Mouse (Mus musculus): Measurements from ENCODE around the gene Dusp10.

Gene Dusp10

GRCm38 (mm10) chr1:184053711-184054110 is 40.6 kb downstream of the Dusp10 start:
- no peak for DNase-seq (ENCODE audit: low read depth, low spot score)

DNA sequence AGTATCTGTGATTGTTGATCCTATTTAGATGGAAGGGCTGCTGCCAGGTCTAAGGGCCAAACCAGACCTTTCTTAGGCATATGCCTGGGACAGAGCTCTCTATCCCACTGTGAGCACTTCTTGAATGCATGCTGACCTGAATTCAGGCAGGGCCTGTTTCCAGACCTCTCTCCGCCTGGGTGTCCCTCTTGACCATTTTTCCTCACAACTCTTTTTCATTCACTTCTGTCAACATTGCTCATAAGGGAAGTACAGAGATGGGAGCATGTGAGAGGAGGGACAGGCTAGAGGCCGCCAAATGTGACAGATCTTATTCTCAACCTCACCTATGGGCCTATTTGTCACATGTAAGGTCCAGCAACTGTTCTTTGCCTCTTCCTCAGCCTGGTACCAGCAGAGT is 41.1 kb downstream of the Dusp10 start:
- DNase-seq (ENCODE audit: low read depth, low spot score), result no peak

DNA sequence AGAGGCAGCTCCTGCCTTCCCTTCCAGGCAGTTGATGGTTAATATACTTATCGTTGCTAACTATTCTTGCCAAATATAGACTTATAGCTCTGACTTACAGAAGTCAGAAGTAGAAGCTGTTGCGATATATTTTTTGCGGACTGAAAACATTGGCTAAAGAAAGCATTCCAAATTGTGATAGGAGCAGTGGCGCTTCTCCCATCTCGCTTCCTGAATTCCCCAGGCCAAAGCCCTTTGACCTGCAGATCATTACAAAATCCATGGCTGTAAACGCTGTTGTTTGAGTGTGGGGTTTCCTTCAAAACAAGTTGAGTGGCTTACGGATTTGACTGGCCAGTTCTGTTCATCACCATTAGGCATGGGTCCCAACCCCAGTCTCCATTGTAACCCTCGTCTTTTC is 45.1 kb downstream of the Dusp10 start:
- no peak for DNase-seq (ENCODE audit: low read depth, low spot score)

GRCm38 (mm10) chr1:184059814-184060213 is 46.7 kb downstream of the Dusp10 start:
- DNase-seq (ENCODE audit: low read depth, low spot score), result no peak

GRCm38 (mm10) chr1:184060381-184060780 is 47.3 kb downstream of the Dusp10 start:
- DNase-seq (ENCODE audit: low read depth, low spot score), result no peak

- DNase-seq (ENCODE audit: low read depth, low spot score), result no peak
Observed at GRCm38 (mm10) chr1:184060828-184061734, 48.0 kb downstream of the Dusp10 start.

DNA sequence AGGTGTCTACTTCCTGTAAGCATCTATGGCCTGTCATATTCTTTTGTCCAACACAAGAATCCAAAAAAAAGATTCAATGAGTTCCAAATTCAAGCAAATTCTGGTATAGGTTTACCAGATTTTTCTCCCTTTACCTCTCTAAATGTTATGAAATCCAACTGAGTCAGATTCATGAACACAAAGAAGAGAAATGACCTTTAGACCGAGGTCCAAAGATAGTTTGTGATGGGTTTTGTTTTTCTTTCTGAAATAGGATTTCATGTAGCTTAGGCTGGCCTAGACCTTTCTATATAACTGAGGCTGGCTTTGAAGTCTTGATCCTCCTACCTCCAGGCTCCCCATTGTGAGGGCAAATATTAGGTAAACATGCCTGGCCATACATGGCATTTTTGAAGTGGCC is 48.8 kb downstream of the Dusp10 start:
- DNase-seq (ENCODE audit: low read depth, low spot score), result no peak

DNA sequence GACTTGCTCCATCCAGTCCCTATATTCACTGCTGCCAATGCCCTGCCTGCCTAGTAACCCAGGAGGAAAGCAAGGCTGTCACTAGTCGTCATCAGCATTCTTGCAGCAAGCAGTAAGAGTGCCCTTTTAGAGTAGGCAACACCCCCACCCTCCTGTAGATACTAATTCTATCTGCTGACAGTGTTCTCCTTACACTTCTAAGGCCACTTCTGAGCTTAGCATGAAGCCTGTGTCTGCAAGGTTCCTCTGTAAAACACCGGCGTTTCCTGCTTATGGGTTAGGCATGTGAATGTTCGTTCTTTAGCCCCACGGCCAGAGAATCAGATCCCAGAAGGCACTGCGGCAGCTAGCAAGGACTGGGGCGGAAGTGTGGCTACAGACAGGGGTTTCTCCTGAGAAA is 51.2 kb downstream of the Dusp10 start:
- no peak for DNase-seq (ENCODE audit: low read depth, low spot score)

DNA sequence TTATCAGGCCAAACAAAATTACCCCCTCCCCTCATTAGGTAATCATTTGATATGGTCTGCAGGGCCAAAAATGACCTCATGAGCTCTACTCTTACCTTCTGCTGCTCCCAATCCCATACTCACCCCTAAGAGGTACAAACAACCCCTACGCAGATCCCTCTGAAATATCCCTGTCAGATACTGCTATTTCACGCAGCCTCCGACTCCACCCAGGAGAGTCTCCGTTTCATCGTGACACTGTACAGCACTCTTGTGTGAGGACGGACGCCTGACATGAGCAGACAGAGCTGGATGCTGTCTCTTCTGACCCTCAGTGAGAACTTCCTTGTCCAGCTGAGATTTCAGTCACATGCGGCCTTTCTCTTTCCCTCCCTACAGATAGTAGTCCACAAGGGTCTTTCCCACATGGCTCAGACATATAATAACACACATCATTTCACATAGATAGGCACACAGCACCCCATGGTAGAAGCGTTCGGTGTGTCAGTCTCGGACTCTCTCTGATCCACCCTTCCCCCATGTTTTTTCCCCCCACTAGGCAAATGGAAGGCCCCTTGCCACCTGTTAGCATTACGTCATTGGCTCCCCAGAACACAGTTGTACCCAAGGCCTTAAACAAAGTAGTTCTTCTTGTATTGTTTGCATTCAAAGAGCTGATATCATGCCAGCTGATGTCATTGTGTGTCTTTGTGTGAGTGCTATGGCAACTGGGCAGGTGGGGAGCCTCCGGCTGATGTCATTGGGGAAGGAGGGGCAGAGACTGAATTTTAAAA is 52.7 kb downstream of the Dusp10 start:
- no peak for DNase-seq (ENCODE audit: low read depth, low spot score)

- no peak for DNase-seq (ENCODE audit: low read depth, low spot score)
Observed at GRCm38 (mm10) chr1:184066460-184067287, 53.6 kb downstream of the Dusp10 start.

GRCm38 (mm10) chr1:184067704-184068558 is 54.8 kb downstream of the Dusp10 start:
- DNase-seq (ENCODE audit: low read depth, low spot score), result no peak

DNA sequence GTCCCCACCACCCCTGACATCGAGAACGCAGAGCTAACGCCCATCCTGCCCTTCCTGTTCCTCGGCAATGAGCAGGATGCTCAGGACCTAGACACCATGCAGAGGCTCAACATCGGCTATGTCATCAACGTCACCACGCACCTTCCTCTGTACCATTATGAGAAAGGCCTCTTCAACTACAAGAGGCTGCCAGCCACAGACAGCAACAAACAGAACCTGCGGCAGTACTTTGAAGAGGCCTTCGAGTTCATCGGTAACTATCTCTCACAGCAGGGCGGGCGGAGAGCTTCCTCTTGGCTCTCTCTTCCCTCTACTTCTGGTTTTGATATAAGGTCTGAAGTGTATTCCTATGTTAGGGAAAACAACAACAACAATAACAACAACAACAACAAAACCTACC is 55.9 kb downstream of the Dusp10 start:
- DNase-seq (ENCODE audit: low read depth, low spot score), result no peak

- no peak for DNase-seq (ENCODE audit: low read depth, low spot score)
Observed at GRCm38 (mm10) chr1:184076065-184076464, 63.0 kb downstream of the Dusp10 start.

DNA sequence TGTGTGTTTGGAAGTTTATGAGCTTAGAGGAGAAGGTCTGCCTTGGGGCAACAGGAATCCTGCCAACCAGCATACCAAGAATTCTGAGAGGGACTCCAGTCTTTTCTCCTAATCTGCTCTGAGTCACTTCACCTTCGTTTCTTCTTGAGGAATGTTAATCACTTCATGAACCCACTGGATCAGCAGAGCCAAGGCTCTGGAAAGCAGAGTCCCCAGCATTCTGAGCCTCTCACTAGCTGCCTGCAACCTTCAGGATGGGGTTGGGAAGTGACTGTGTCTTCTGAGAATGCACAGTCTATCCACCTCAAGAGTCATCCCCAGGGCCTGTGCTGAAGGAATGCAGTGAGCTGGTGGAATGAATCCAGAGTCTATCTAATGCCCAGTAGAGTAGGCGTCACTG is 63.7 kb downstream of the Dusp10 start:
- no peak for DNase-seq (ENCODE audit: low read depth, low spot score)

DNA sequence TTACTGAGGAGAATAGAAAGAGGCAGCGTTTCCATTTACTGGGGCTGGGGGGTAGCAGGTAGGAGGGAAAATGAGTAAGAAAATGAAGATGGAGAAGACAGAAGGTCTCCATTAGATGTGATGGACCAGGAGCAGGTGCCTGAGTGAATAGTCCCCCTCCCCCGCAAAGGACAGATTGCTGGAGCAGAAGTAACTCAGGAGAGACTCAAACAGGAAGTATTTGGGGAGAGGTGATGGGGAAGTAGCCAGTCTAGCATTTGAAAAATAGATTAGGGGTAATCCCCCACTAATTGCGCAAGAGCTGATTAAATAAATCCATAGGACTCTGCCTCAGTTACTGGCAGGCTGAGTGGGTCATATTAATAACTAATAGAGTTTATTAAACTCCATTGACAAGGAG is 66.2 kb downstream of the Dusp10 start:
- DNase-seq (ENCODE audit: low read depth, low spot score), result no peak

GRCm38 (mm10) chr1:184082661-184083060 is 69.6 kb downstream of the Dusp10 start:
- no peak for DNase-seq (ENCODE audit: low read depth, low spot score)

DNA sequence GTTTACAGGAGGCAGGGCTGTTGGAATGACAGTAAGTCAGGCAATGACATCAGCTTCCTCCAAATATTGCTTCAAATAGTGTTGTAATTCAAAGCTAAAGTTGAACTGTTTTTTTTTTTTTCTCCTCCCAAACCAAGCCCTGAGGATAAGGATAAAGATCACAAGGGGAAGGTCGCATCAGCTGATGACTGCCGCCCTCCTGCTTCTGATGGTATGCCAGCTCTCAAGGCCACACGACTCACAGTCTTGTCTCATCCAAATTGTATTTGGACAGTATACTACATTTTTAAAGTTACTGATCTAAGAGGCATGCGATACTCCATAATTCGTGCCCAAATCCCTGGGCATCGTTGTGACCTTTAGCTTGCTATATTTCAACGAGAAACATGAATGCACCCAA is 70.1 kb downstream of the Dusp10 start:
- no peak for DNase-seq (ENCODE audit: low read depth, low spot score)

DNA sequence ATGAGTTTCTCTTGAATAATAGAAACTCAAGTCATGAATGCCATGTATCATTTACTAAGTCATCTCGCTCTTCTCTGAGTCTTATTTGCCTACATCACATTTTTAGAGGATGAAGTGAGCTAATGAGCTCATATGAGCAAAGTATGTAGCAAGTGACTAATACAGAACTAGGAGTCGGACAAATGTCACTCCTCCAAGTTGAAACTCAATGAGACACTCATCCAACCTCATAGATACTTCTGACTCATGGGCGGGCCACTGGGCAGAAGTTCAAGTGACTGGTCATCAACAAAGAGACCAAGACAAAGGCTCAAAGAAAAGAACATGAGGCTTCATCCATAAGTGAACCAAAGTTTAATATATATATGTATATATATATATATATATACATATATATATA is 71.9 kb downstream of the Dusp10 start:
- DNase-seq (ENCODE audit: low read depth, low spot score), result no peak

DNA sequence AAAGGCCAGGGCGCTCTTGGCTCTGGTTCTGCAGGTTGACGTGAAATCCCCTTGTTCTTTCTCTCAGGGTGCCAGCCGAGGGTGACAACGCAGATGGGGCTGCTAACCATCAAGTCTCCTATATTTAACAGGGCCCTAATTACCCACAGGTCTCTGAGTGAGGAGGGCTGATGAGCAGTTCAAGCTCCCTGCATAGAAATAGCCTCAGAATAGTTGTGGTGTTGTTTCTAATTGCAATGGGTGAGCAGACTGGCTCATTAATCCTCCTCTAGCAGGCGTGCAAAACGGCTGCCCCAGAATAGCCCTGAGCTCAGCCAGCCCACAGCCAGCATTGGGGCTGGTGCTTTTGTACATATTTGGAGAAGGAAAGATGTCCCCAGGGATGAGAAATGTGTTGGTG is 77.4 kb downstream of the Dusp10 start:
- no peak for DNase-seq (ENCODE audit: low read depth, low spot score)

- DNase-seq (ENCODE audit: low read depth, low spot score), result no peak
Observed at GRCm38 (mm10) chr1:184094914-184095313, 81.8 kb downstream of the Dusp10 start.

DNA sequence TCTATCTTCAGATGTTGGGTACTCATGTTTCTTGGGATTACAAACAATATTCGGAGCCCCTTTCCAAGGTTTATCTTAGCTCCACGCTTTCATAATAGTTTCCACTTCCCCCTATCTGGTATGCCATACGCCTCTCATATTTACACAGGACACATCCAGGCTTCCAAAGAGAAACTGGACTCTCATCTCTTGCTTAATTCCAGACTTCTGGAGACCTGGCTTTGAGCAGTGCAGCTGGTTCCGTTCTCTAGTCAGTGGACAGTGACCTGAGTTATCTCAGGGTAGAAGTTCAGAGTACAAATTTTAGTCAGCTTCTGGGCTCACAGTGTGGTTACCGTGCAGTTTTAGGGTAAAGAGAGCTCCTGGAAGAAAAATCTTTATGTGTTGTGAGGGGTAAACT is 87.3 kb downstream of the Dusp10 start:
- no peak for DNase-seq (ENCODE audit: low read depth, low spot score)

Data from c-Kit-negative CD71-positive TER-119-positive erythroid progenitor cells, embryonic 14.5 days (primary cell).